Mouse (Mus musculus): ENCODE data around the gene Olfr631. TPM values are rescaled to one million over a fixed set of nuclear protein-coding genes. Genes with fewer than 3 reads are reported as not detected.
"Not testable (repeated sequence)": the region's sequence is repeated elsewhere in the genome, so short reads cannot be mapped to it uniquely, and the experiment has no call there.

The Olfr631 gene
- total and polyA plus RNA-seq, 2 experiments, result not detected

- Histone ChIP-seq H3K27me3 (ENCODE audit: control insufficient read depth, insufficient read depth, low read length) (no peaks in the 10 kb centered on the region), H3K79me2 (ENCODE audit: control insufficient read depth, insufficient read depth, low read length) (no peaks in the 10 kb centered on the region), H3K4me3 (ENCODE audit: insufficient read depth, low read depth, low read length) (no peak overlapping the region), H3K36me3 (ENCODE audit: control insufficient read depth, insufficient read depth, low read length) (no peaks in the 10 kb centered on the region), H3K27ac (replicated peaks; ENCODE audit: insufficient read depth, low read depth, low read length) (no peak overlapping the region), H3K9ac (ENCODE audit: low read depth, low read length) (no peak overlapping the region), H3K4me1 (ENCODE audit: control insufficient read depth, insufficient read depth, low read length) (no peaks in the 10 kb centered on the region)
- TF ChIP-seq POLR2A (IDR thresholded peaks at IDR 0.05; ENCODE audit: extremely low read depth, insufficient read depth, low read length) (no peak), CTCF (IDR thresholded peaks at IDR 0.05; ENCODE audit: low read depth, low read length) (no peak)
- no peak for DNase-seq (ENCODE audit: extremely low read depth, low read depth, low spot score)
These were observed 13.3 kb upstream of the Olfr631 start for GRCm38 (mm10) chr7:103915338-103915737.

- TF ChIP-seq CTCF (IDR thresholded peaks at IDR 0.05; ENCODE audit: low read depth, low read length) (no peak), POLR2A (IDR thresholded peaks at IDR 0.05; ENCODE audit: extremely low read depth, insufficient read depth, low read length) (no peak)
- Histone ChIP-seq H3K9ac (ENCODE audit: low read depth, low read length) (no peak within 1 kb of the TSS), H3K27ac (replicated peaks; ENCODE audit: insufficient read depth, low read depth, low read length) (no peak within 1 kb of the TSS), H3K27me3 (ENCODE audit: control insufficient read depth, insufficient read depth, low read length) (no peaks in the 10 kb centered on the region), H3K36me3 (ENCODE audit: control insufficient read depth, insufficient read depth, low read length) (no peaks in the 10 kb centered on the region), H3K4me3 (ENCODE audit: insufficient read depth, low read depth, low read length) (no peak within 1 kb of the TSS), H3K4me1 (ENCODE audit: control insufficient read depth, insufficient read depth, low read length) (no peaks in the 10 kb centered on the region), H3K79me2 (ENCODE audit: control insufficient read depth, insufficient read depth, low read length) (no peaks in the 10 kb centered on the region)
- no peak for DNase-seq (ENCODE audit: extremely low read depth, low read depth, low spot score)
- WGBS, result 59% methylated on average over 2 of the region's 2 CpGs
These were observed 5.6 kb downstream of the Olfr631 start, which contains the start of gene Olfr632 for GRCm38 (mm10) chr7:103934264-103934663. TSS of gene Olfr632 (plus strand) at chr7:103934347.

- no peak for TF ChIP-seq POLR2A (IDR thresholded peaks at IDR 0.05; ENCODE audit: extremely low read depth, insufficient read depth, low read length)
- TF ChIP-seq CTCF (IDR thresholded peaks at IDR 0.05; ENCODE audit: low read depth, low read length), result peak; percentile 64; the same call in 1 of the 2 replicates
- H3K9ac ChIP-seq (ENCODE audit: low read depth, low read length), result no peak overlapping the region
- 25% methylated on average over 2 of the region's 2 CpGs for WGBS
- H3K27ac ChIP-seq (replicated peaks; ENCODE audit: insufficient read depth, low read depth, low read length), result no peak overlapping the region
- H3K4me1 ChIP-seq (ENCODE audit: control insufficient read depth, insufficient read depth, low read length), result no peaks in the 10 kb centered on the region
- no peak overlapping the region for H3K4me3 ChIP-seq (ENCODE audit: insufficient read depth, low read depth, low read length)
- peak; percentile 33 for DNase-seq (ENCODE audit: extremely low read depth, low read depth, low spot score)
- no peaks in the 10 kb centered on the region for H3K36me3 ChIP-seq (ENCODE audit: control insufficient read depth, insufficient read depth, low read length)
- H3K79me2 ChIP-seq (ENCODE audit: control insufficient read depth, insufficient read depth, low read length), result no peaks in the 10 kb centered on the region
- H3K27me3 ChIP-seq (ENCODE audit: control insufficient read depth, insufficient read depth, low read length), result no peaks in the 10 kb centered on the region
These were observed 14.1 kb downstream of the Olfr631 start for GRCm38 (mm10) chr7:103942730-103943129.

GRCm38 (mm10) chr7:103944137-103944536 lies 15.5 kb downstream of the Olfr631 start, which contains the start of gene Olfr633:
TSS of gene Olfr633 (plus strand) at chr7:103944437.
- no peak for TF ChIP-seq CTCF (IDR thresholded peaks at IDR 0.05; ENCODE audit: low read depth, low read length)
- TF ChIP-seq POLR2A (IDR thresholded peaks at IDR 0.05; ENCODE audit: extremely low read depth, insufficient read depth, low read length), result no peak
- Histone ChIP-seq H3K27ac (replicated peaks; ENCODE audit: insufficient read depth, low read depth, low read length) (no peak within 1 kb of the TSS), H3K79me2 (ENCODE audit: control insufficient read depth, insufficient read depth, low read length) (no peaks in the 10 kb centered on the region), H3K9ac (ENCODE audit: low read depth, low read length) (no peak within 1 kb of the TSS), H3K27me3 (ENCODE audit: control insufficient read depth, insufficient read depth, low read length) (no peaks in the 10 kb centered on the region), H3K4me3 (ENCODE audit: insufficient read depth, low read depth, low read length) (no peak within 1 kb of the TSS), H3K4me1 (ENCODE audit: control insufficient read depth, insufficient read depth, low read length) (no peaks in the 10 kb centered on the region), H3K36me3 (ENCODE audit: control insufficient read depth, insufficient read depth, low read length) (no peaks in the 10 kb centered on the region)
- DNase-seq (ENCODE audit: extremely low read depth, low read depth, low spot score), result no peak

- not testable (repeated sequence) for DNase-seq (ENCODE audit: extremely low read depth, low read depth, low spot score); H3K4me1 ChIP-seq (ENCODE audit: control insufficient read depth, insufficient read depth, low read length); H3K27me3 ChIP-seq (ENCODE audit: control insufficient read depth, insufficient read depth, low read length); H3K9ac ChIP-seq (ENCODE audit: low read depth, low read length); H3K27ac ChIP-seq (replicated peaks; ENCODE audit: insufficient read depth, low read depth, low read length); H3K4me3 ChIP-seq (ENCODE audit: insufficient read depth, low read depth, low read length); H3K36me3 ChIP-seq (ENCODE audit: control insufficient read depth, insufficient read depth, low read length); H3K79me2 ChIP-seq (ENCODE audit: control insufficient read depth, insufficient read depth, low read length)
- 92% methylated on average over 22 of the region's 22 CpGs for WGBS
These were observed 38.2 kb downstream of the Olfr631 start for GRCm38 (mm10) chr7:103966873-103967272.

GRCm38 (mm10) chr7:103970852-103971251 lies 42.2 kb downstream of the Olfr631 start, which contains the start of gene Olfr635:
TSS of gene Olfr635 (plus strand) at chr7:103971152.
- Histone ChIP-seq H3K79me2 (ENCODE audit: control insufficient read depth, insufficient read depth, low read length) (no peaks in the 10 kb centered on the region), H3K9ac (ENCODE audit: low read depth, low read length) (no peak within 1 kb of the TSS), H3K36me3 (ENCODE audit: control insufficient read depth, insufficient read depth, low read length) (no peaks in the 10 kb centered on the region), H3K27ac (replicated peaks; ENCODE audit: insufficient read depth, low read depth, low read length) (no peak within 1 kb of the TSS), H3K27me3 (ENCODE audit: control insufficient read depth, insufficient read depth, low read length) (no peaks in the 10 kb centered on the region), H3K4me1 (ENCODE audit: control insufficient read depth, insufficient read depth, low read length) (no peaks in the 10 kb centered on the region), H3K4me3 (ENCODE audit: insufficient read depth, low read depth, low read length) (no peak within 1 kb of the TSS)
- TF ChIP-seq CTCF (IDR thresholded peaks at IDR 0.05; ENCODE audit: low read depth, low read length) (no peak), POLR2A (IDR thresholded peaks at IDR 0.05; ENCODE audit: extremely low read depth, insufficient read depth, low read length) (no peak)
- WGBS, result 53% methylated on average over 1 of the region's 1 CpGs
- no peak for DNase-seq (ENCODE audit: extremely low read depth, low read depth, low spot score)
